Mouse (Mus musculus) ovary, postnatal 10 days (tissue): ENCODE measurements around the gene Rpl22.
A peak's percentile ranks its signal among the peaks of the same experiment; 100 is the strongest.

Source experiments
- DNase-seq: peaks from one replicate; pipeline ENCODE4 v3.0.0; 2022; ENCODE audit warnings: low spot score

Gene Rpl22

GRCm38 (mm10) chr4:152296874-152297861 is 28.4 kb upstream of the Rpl22 start, which contains the start of gene Icmt:
TSS of gene Icmt (plus strand) at chr4:152297227.
- peak; percentile 99 for DNase-seq

DNA sequence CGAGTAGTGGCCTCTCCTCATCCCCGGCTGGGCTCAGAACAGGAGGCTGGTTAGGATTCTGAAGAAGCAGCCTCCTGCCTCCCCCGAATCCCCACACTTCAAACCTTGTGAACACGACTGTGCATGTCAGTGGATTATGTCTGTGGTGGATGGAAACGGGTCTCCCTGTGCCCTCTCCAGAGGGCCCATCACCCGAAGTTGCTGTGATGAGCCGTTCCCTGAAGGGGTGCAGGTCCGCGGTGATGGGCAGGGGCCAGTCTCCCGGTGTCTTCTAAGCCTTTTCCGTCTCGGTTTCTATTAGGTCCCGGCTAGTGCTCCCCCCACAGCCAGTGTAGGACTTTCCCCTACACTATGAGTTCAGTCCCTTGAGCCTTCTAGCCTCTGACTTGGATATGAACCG is 26.7 kb upstream of the Rpl22 start:
- DNase-seq, result no peak

DNA sequence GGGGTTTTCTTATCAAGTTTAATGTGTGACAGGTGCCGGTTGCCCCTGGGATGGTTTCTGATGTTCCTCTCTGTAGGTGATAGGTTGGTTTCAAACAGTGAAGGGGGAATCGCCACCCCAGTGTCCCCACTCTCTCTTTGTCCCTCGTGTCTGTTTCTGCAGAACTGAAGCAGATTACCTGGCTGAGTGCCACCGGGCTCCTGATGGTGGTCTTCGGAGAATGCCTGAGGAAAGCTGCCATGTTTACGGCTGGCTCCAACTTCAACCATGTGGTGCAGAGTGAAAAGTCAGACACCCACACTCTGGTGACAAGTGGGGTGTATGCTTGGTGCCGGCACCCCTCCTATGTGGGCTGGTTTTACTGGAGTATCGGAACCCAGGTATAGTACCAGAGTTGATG is 25.2 kb upstream of the Rpl22 start:
- no peak for DNase-seq

DNA sequence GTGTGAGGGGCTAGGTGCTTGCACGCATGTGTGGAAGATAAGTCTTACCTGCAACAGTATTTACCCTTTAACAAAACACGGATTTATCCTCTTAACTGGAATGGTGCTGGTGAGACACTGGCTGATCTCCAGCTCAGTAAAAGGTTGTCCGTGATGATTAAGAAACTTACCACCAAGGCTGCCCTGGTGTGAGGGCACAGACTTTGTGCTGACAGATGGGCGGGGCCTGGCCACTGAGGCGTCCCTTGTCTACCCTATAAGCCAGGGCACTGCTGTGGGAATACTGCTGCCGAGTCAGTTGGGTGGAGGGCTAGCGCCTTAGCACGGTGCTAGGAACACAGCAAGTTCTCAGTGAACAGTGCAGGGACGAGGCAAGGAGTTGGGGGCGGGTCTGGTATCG is 23.5 kb upstream of the Rpl22 start:
- DNase-seq, result no peak

GRCm38 (mm10) chr4:152303172-152303571 is 22.4 kb upstream of the Rpl22 start:
- DNase-seq, result no peak

DNA sequence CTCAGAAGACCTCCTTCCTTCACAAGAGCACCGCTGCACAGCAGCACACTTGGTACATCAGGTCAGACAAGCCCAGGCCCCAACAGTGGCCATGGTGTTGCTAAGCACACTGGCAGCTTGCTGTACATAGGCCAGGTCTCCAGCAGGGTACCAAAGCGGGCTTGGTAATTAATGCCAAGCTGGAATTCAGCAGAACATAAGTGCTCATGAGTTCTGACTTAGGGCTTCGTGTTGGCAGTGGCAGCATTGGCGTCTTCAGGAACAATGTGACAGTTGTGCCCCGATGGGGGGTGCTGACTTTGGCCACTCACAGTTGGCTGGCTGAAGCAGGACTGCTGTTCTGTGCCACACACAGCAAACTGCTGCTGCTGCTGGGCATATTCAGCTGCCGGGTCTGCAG is 20.9 kb upstream of the Rpl22 start:
- DNase-seq, result no peak

DNA sequence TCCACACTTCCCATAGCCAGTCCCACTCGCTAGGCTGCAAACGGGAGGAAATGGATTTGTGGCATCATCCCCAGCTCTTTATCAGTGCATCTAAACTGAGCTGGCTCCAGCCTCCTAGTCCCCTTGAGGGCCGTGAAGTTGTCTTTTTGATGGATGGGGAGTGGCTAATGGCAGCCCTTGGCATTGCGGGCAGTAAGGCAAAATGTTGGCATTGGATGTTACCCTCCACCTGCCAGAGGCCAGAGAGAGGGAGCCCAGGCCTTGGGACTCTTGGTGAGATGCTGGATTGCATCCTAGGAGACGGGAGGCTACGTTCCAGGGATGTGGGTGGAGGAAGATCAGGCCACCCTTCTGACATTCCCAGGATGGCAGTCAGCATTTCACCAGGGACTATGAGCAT is 19.6 kb upstream of the Rpl22 start:
- DNase-seq, result no peak

GRCm38 (mm10) chr4:152307542-152307941 is 18.0 kb upstream of the Rpl22 start:
- DNase-seq, result no peak

- DNase-seq, result no peak
Observed at GRCm38 (mm10) chr4:152312186-152312585, 13.4 kb upstream of the Rpl22 start.

DNA sequence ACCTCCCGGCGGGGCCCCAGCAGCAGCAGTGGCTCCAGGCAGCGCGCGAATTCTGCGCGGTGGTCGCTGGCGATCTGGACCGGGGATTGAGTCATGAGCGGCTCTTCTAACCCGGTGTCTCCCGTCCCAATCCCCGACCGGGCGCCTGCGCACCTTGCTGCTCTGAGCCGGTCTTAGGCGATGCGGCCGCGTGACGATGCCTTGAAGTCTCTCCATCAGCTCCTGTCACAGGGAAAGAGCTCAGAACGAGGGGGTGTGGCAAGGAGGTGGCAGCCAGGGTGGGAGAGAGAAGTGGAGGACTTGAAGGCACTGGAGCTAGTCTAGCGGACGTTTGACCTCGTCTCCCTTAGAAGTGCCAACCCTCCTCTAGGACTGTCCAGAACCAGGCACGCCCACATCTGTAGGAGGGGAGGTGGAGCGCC is 12.3 kb upstream of the Rpl22 start:
- no peak for DNase-seq

GRCm38 (mm10) chr4:152313934-152314333 is 11.6 kb upstream of the Rpl22 start:
- DNase-seq, result no peak

DNA sequence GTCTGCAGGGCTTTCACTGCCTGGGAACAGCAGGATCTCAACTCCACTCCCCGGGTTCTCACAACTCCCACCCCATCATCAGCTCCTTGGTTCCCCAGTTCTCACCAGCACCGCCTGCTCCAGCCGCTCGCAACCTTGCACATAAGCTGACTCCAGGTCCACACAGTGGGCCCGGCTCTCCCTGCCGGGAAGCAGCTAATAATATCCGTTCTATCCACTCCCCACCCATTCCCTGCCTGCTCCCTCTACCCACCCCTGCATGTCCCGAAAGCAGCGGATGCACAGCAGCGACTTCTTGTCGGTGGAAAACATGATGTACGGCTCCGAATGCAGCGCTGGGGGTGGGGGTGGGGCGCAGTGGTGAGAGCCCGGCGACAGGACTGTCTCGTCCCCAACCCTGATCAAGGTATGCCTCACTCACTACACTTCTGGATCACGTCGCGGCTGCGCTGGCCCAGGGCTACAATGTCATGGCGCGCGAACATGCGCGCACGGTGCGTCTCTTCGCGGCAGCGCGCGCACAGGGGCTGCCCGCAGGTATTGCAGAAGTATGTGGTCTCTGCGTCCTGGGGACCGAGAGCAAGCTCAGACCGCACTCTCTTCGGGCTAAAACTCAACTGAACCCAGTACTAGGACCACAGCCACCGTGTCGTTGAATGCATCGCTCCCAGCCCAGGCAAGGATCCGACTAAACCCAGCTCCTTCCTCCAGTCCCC is 9.9 kb upstream of the Rpl22 start:
- DNase-seq, result no peak

- no peak for DNase-seq
Observed at GRCm38 (mm10) chr4:152317631-152318033, 7.9 kb upstream of the Rpl22 start.

GRCm38 (mm10) chr4:152318517-152319234 is 6.9 kb upstream of the Rpl22 start, which contains the start of gene Rnf207:
TSS of gene Rnf207 (minus strand) at chr4:152318993.
- DNase-seq, result no peak

- no peak for DNase-seq
Observed at GRCm38 (mm10) chr4:152321464-152321863, 4.1 kb upstream of the Rpl22 start.

GRCm38 (mm10) chr4:152324641-152325562 is 640 bp upstream of the Rpl22 start:
- DNase-seq, result no peak

DNA sequence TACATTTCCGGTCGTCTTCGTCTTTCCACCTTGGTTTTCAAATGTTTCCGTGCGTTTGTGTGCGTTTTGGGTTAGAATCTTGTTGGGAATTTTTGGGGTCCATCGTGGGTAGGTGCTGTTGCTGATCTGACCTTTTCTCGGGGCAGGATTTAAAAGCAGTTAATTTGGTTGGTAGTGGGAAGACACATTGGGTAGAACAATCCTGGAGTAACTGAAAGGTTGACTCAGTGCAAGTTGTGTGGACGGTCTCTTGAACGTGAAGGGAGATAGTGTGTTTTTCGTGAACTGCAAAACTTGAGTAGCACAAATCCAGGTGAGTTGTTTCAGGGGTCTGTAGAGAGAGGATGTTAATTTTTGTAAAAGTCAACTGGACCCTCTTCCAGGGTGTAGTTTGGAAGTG is 1.0 kb downstream of the Rpl22 start:
- no peak for DNase-seq

- no peak for DNase-seq
Observed at GRCm38 (mm10) chr4:152328691-152329090, 3.1 kb downstream of the Rpl22 start.

- DNase-seq, result no peak
Observed at GRCm38 (mm10) chr4:152332952-152333351, 7.4 kb downstream of the Rpl22 start.

GRCm38 (mm10) chr4:152333587-152333986 is 8.0 kb downstream of the Rpl22 start:
- DNase-seq, result no peak

GRCm38 (mm10) chr4:152337772-152338171 is 12.2 kb downstream of the Rpl22 start:
- DNase-seq, result no peak
